Mouse (Mus musculus) limb, embryonic 10.5 days (tissue): ENCODE measurements at regions not wholly inside any gene's neighbourhood (a gene's known extent, or its start where the extent isn't known, plus 50 kb on each side); places are given as distances from the start of the nearest gene placed in this dataset.
A peak's percentile ranks its signal among the peaks of the same experiment; 100 is the strongest.

Experiments
- DNase-seq: peaks from one replicate; pipeline ENCODE4 v3.0.0-alpha.2; 2017; ENCODE audit warnings: low spot score
- H3K27ac ChIP-seq: fragments of 300-500 bp; sonication (generic); 2 replicates; pipeline ENCODE4 v1.5.1; 2016; ENCODE audit warnings: mild to moderate bottlenecking
- H3K27me3 ChIP-seq: fragments of 300-500 bp; sonication (generic); 2 replicates; pipeline ENCODE4 v1.6.1; 2016; ENCODE audit warnings: low read depth, mild to moderate bottlenecking; ENCODE audit not compliant: poor library complexity, severe bottlenecking
- H3K36me3 ChIP-seq: fragments of 300-500 bp; sonication (generic); 2 replicates; pipeline ENCODE4 v1.6.1; 2016; ENCODE audit warnings: mild to moderate bottlenecking, moderate library complexity
- H3K4me1 ChIP-seq: fragments of 300-500 bp; sonication (generic); 2 replicates; pipeline ENCODE4 v1.6.1; 2016
- H3K4me3 ChIP-seq: fragments of 300-500 bp; sonication (generic); 2 replicates; pipeline ENCODE4 v1.5.1; 2016; ENCODE audit warnings: mild to moderate bottlenecking, moderate library complexity
- H3K9me3 ChIP-seq: fragments of 300-500 bp; sonication (generic); replicated peaks from 2 replicates; pipeline ENCODE4 v1.6.1; 2016; ENCODE audit warnings: mild to moderate bottlenecking
- WGBS: fragments of 180-500 bp; shearing (Covaris S2); methylation state at CpG from one replicate; pipeline ENCODE4 v1.1.7; 2016; 5-methylcytosine and 5-hydroxymethylcytosine counted together

DNA sequence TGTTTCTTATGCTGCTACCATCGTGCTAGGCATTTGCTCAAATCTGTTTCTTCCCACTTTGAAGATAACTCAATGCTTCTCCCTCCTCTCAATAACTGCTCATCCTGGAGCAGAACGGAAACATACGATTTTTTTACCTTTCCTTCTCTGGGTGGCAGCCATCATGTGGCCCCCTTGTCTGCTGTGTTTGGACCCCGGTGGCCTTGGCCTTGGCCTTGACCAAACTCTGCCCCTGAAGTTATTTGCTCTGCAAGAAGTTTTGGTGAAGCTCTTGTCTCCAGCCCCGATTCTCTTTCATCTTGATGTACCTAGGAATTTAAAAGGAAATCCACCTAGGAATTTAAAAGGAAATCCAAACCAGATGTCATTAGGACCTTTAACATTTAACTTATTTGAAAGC lies 261.2 kb upstream of the Castor2 start:
- Histone ChIP-seq H3K4me1 (peaks cover 19% of the 10 kb centered on the region), H3K27ac (peak overlapping the region; percentile 12; the same call in 1 of the 2 replicates), H3K9me3 (no peaks in the 10 kb centered on the region), H3K36me3 (no peaks in the 10 kb centered on the region), H3K27me3 (peaks cover 7% of the 10 kb centered on the region; the same call in 1 of the 2 replicates), H3K4me3 (no peak overlapping the region)
- no peak for DNase-seq
- 59% methylated on average over 5 of the region's 5 CpGs for WGBS

DNA sequence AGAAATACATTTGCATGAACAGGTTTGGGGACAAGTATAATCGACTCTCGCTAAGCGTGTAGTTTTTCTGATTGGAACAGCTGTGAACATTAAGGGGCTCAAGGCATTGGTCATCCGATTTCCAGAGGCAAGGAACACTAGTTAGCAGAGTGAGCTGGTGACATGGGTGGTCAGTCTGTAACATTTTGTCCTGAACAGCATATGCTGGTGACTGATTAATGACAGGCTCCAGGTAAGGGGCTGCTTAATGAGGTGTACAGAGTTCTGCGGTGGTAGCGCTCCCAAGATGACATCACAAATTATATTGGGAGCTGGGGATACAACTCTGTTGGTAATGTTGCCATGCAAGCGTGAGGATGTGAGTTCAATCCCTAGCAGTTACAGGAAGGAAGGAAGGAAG lies 266.3 kb upstream of the Castor2 start:
- 79% methylated on average over 7 of the region's 7 CpGs for WGBS
- Histone ChIP-seq H3K27ac (no peak overlapping the region), H3K4me1 (peaks cover 12% of the 10 kb centered on the region), H3K9me3 (no peaks in the 10 kb centered on the region), H3K27me3 (no peaks in the 10 kb centered on the region), H3K4me3 (no peak overlapping the region), H3K36me3 (no peaks in the 10 kb centered on the region)
- DNase-seq, result no peak

GRCm38 (mm10) chr5:133828226-133828625 lies 271.3 kb upstream of the Castor2 start:
- WGBS, result 93% methylated on average over 13 of the region's 13 CpGs
- H3K4me3 ChIP-seq, result no peak overlapping the region
- no peaks in the 10 kb centered on the region for H3K9me3 ChIP-seq
- H3K4me1 ChIP-seq, result peaks cover 14% of the 10 kb centered on the region
- H3K27ac ChIP-seq, result no peak overlapping the region
- DNase-seq, result no peak
- H3K36me3 ChIP-seq, result no peaks in the 10 kb centered on the region
- H3K27me3 ChIP-seq, result no peaks in the 10 kb centered on the region

- Histone ChIP-seq H3K4me3 (no peak overlapping the region), H3K27ac (no peak overlapping the region; the same call in 1 of the 2 replicates), H3K9me3 (no peaks in the 10 kb centered on the region), H3K36me3 (no peaks in the 10 kb centered on the region), H3K27me3 (no peaks in the 10 kb centered on the region), H3K4me1 (peaks cover 43% of the 10 kb centered on the region)
- no peak for DNase-seq
- WGBS, result 88% methylated on average over 3 of the region's 3 CpGs
These were observed 275.6 kb upstream of the Castor2 start for GRCm38 (mm10) chr5:133823871-133824270.

GRCm38 (mm10) chr5:133821273-133821672 lies 278.2 kb upstream of the Castor2 start:
- WGBS, result 25% methylated on average over 3 of the region's 3 CpGs
- H3K4me3 ChIP-seq, result no peak overlapping the region
- H3K27me3 ChIP-seq, result no peaks in the 10 kb centered on the region
- no peaks in the 10 kb centered on the region for H3K36me3 ChIP-seq
- H3K27ac ChIP-seq, result peak overlapping the region; percentile 85
- peak; percentile 54 for DNase-seq
- peaks cover 42% of the 10 kb centered on the region for H3K4me1 ChIP-seq
- H3K9me3 ChIP-seq, result no peaks in the 10 kb centered on the region

DNA sequence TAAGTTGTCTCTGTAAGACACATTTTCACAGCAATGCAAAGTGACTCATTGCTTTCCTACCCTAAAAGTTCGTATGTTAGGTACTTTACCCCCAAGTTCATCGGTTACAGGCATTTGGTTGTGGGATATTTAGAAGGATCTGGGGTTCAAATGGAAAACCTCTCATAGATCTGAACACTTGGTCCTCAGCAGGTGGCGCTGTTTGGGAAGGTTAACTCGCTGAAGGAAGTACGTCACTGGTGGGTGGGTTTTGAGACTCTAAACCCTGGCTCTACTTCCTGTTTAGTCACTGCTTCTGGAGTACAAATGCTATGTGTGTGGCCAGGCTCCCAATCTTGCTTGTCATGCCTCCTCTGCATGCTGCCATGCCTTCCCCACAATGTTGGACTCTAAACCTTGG lies 284.0 kb upstream of the Castor2 start:
- WGBS, result 81% methylated on average over 5 of the region's 5 CpGs
- no peak overlapping the region for H3K4me3 ChIP-seq
- no peak overlapping the region for H3K27ac ChIP-seq
- DNase-seq, result no peak
- no peaks in the 10 kb centered on the region for H3K27me3 ChIP-seq
- H3K4me1 ChIP-seq, result peaks cover 14% of the 10 kb centered on the region; the same call in 1 of the 2 replicates
- H3K9me3 ChIP-seq, result no peaks in the 10 kb centered on the region
- no peaks in the 10 kb centered on the region for H3K36me3 ChIP-seq

- no peak for DNase-seq
- H3K36me3 ChIP-seq, result no peaks in the 10 kb centered on the region
- WGBS, result 76% methylated on average over 6 of the region's 6 CpGs
- H3K27ac ChIP-seq, result peak overlapping the region; percentile 26; the same call in 1 of the 2 replicates
- no peaks in the 10 kb centered on the region for H3K9me3 ChIP-seq
- H3K4me1 ChIP-seq, result peaks cover 14% of the 10 kb centered on the region; the same call in 1 of the 2 replicates
- H3K27me3 ChIP-seq, result no peaks in the 10 kb centered on the region
- no peak overlapping the region for H3K4me3 ChIP-seq
These were observed 285.1 kb upstream of the Castor2 start for GRCm38 (mm10) chr5:133814436-133814835.

GRCm38 (mm10) chr5:133812216-133812615 lies 287.3 kb upstream of the Castor2 start:
- Histone ChIP-seq H3K4me3 (no peak overlapping the region), H3K27ac (no peak overlapping the region; the same call in 1 of the 2 replicates), H3K9me3 (no peaks in the 10 kb centered on the region), H3K27me3 (no peaks in the 10 kb centered on the region), H3K4me1 (peaks cover 6% of the 10 kb centered on the region; the same call in 1 of the 2 replicates), H3K36me3 (no peaks in the 10 kb centered on the region)
- no peak for DNase-seq
- 73% methylated on average over 6 of the region's 6 CpGs for WGBS

GRCm38 (mm10) chr5:133806891-133807290 lies 292.6 kb upstream of the Castor2 start:
- Histone ChIP-seq H3K9me3 (no peaks in the 10 kb centered on the region), H3K36me3 (no peaks in the 10 kb centered on the region), H3K4me3 (no peak overlapping the region), H3K27ac (peak overlapping the region; percentile 68; the same call in 1 of the 2 replicates), H3K27me3 (no peaks in the 10 kb centered on the region), H3K4me1 (peaks cover 11% of the 10 kb centered on the region)
- DNase-seq, result no peak
- WGBS, result 48% methylated on average over 7 of the region's 7 CpGs

- Histone ChIP-seq H3K4me3 (no peak overlapping the region), H3K4me1 (peaks cover 7% of the 10 kb centered on the region), H3K9me3 (no peaks in the 10 kb centered on the region), H3K27ac (no peak overlapping the region), H3K36me3 (no peaks in the 10 kb centered on the region), H3K27me3 (no peaks in the 10 kb centered on the region)
- WGBS, result 81% methylated on average over 3 of the region's 3 CpGs
- no peak for DNase-seq
These were observed 297.5 kb upstream of the Castor2 start for GRCm38 (mm10) chr5:133802001-133802400.

DNA sequence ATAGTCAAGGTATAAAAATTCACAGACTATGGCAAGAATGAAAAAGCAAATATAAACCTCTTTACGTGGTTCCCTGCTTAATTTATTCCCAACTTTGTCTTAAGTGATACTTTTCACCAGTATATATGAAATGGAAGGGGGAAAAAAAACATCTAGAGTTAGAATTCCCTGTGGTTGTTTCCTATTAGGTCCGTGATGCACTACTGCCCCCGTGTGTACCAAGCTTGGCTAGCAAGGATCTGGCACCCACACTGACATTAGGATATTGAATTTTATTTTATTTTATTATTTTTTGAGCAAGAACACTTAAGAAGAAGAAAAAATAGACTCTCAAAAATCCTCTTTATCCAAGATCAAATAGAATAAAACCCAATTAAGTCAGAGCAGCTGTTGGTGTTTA lies 303.9 kb upstream of the Castor2 start:
- H3K4me1 ChIP-seq, result no peaks in the 10 kb centered on the region
- no peak overlapping the region for H3K27ac ChIP-seq
- DNase-seq, result peak; percentile 63
- no peaks in the 10 kb centered on the region for H3K36me3 ChIP-seq
- H3K27me3 ChIP-seq, result no peaks in the 10 kb centered on the region
- H3K4me3 ChIP-seq, result no peak overlapping the region
- WGBS, result 45% methylated on average over 3 of the region's 3 CpGs
- no peaks in the 10 kb centered on the region for H3K9me3 ChIP-seq

DNA sequence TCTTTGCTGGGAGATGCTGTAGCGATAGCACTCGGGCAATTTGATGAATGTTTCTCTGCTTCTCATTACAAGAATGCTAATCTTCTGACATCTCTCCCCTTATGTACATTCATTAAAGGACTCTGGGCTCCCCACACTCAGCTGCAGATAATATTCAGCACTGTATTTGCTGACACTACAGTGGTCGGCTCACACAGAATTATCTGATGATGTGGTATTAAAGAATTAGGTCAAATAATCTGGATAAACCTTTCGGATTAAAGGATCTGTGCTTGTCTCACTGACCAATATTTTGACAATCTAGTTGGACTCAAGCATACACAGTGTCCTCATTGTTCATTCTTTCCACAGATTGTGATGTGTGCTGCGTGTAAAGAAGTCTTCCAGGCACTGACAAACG lies 308.8 kb upstream of the Castor2 start:
- WGBS, result 77% methylated on average over 6 of the region's 6 CpGs
- H3K27ac ChIP-seq, result no peak overlapping the region
- H3K4me3 ChIP-seq, result no peak overlapping the region
- H3K36me3 ChIP-seq, result no peaks in the 10 kb centered on the region
- no peaks in the 10 kb centered on the region for H3K4me1 ChIP-seq
- H3K9me3 ChIP-seq, result no peaks in the 10 kb centered on the region
- DNase-seq, result no peak
- H3K27me3 ChIP-seq, result no peaks in the 10 kb centered on the region

- no peak for DNase-seq
- Histone ChIP-seq H3K4me3 (no peak overlapping the region), H3K4me1 (no peaks in the 10 kb centered on the region), H3K9me3 (no peaks in the 10 kb centered on the region), H3K27me3 (no peaks in the 10 kb centered on the region), H3K36me3 (no peaks in the 10 kb centered on the region), H3K27ac (no peak overlapping the region)
- 92% methylated on average over 8 of the region's 8 CpGs for WGBS
These were observed 311.5 kb upstream of the Castor2 start for GRCm38 (mm10) chr5:133788006-133788405.

GRCm38 (mm10) chr5:133787491-133787890 lies 312.0 kb upstream of the Castor2 start:
- Histone ChIP-seq H3K27me3 (no peaks in the 10 kb centered on the region), H3K4me3 (no peak overlapping the region), H3K9me3 (no peaks in the 10 kb centered on the region), H3K4me1 (no peaks in the 10 kb centered on the region), H3K27ac (no peak overlapping the region), H3K36me3 (no peaks in the 10 kb centered on the region)
- WGBS, result 68% methylated on average over 7 of the region's 7 CpGs
- DNase-seq, result no peak
